Mouse (Mus musculus): ENCODE measurements around the gene Atxn7. TPM values are rescaled to one million over a fixed set of nuclear protein-coding genes. Genes with fewer than 3 reads are reported as not detected.
A peak's percentile ranks its signal among the peaks of the same experiment; 100 is the strongest.

Atxn7 gene
- polyA plus RNA-seq, 1 experiment = not detected

DNA sequence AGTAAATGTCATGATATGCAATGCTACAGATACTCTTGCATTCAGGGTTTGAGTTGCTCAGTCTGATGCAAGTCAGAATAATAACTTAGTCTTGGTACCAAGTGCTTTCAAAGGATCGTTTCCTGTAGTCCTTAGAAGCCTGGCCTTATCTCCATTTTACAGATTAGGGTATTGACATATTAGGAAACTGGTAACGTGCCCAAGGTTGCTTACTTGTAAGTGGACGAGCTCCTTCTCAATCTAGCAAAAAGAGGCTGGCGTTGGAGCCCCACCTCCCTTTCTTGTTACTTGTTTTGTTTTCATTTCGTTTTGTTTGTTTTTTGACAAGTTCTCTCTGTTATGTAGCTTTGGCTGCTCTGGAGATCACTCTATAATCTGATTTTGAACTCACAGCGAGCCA is 48.5 kb downstream of the Atxn7 start:
- peaks cover 4% of the 10 kb centered on the region; the same call in 1 of the 2 replicates for H3K4me1 ChIP-seq (ENCODE audit: control insufficient read depth, insufficient read depth, low read length)
- H3K27ac ChIP-seq (ENCODE audit: insufficient read depth, low read depth, low read length) = no peak overlapping the region
- WGBS = 82% methylated on average over 6 of the region's 6 CpGs
- TF ChIP-seq CTCF (IDR thresholded peaks at IDR 0.05; ENCODE audit: insufficient read depth, low read depth, low read length) (no peak), POLR2A (IDR thresholded peaks at IDR 0.05; ENCODE audit: insufficient read depth, low read depth, low read length) (no peak)
- no peak overlapping the region for H3K4me3 ChIP-seq (ENCODE audit: insufficient read depth, low read depth, low read length)

DNA sequence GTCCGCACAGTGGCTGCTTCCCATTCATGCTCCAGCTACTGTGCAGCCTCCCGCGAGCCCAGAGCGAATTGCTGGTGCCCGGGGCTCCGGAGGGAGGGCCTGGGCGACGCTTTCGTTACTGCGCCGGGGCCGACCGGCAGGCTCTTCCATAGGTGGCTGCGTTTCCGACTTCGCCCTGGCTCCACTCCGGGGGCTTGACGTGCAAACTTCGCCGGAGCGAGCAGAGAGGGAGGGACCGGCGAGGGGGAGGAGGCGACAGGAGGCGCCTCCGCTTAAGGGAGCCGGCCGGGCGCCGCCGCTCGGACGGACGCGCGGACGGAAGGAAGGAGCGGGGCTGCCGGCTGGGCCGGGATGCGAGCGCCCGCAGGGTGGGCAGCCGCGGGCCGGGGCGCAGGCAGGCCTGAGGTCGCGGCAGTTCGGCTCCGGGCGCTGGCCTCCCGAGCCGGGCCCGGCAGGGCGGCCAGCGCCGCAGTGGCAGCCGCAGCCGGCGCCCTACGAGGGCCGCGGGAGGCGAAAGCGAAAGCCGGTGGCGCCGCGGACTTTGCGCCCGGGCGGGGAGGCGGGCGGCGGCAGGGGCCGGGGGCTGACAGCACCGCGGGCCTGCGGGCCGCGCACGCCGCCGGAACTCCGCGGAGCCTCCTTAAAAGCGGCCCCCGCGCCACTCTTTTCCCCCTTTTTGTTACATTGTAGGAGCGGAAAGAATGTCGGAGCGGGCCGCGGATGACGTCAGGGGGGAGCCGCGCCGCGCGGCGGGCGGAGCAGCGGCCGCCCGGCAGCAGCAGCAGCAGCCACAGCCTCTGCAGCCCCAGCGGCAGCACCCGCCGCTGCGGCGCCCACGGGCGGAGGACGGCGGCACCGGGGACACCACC is 51.4 kb downstream of the Atxn7 start:
- whole genome bisulfite sequencing = 2% methylated on average over 115 of the region's 116 CpGs
- TF ChIP-seq CTCF (IDR thresholded peaks at IDR 0.05; ENCODE audit: insufficient read depth, low read depth, low read length) (no peak), POLR2A (IDR thresholded peaks at IDR 0.05; ENCODE audit: insufficient read depth, low read depth, low read length) (peak; percentile 38)
- peaks cover 6% of the 10 kb centered on the region for H3K4me1 ChIP-seq (ENCODE audit: control insufficient read depth, insufficient read depth, low read length)
- H3K4me3 ChIP-seq (ENCODE audit: insufficient read depth, low read depth, low read length) = peak overlapping the region; percentile 99
- peak overlapping the region; percentile 62 for H3K27ac ChIP-seq (ENCODE audit: insufficient read depth, low read depth, low read length)

DNA sequence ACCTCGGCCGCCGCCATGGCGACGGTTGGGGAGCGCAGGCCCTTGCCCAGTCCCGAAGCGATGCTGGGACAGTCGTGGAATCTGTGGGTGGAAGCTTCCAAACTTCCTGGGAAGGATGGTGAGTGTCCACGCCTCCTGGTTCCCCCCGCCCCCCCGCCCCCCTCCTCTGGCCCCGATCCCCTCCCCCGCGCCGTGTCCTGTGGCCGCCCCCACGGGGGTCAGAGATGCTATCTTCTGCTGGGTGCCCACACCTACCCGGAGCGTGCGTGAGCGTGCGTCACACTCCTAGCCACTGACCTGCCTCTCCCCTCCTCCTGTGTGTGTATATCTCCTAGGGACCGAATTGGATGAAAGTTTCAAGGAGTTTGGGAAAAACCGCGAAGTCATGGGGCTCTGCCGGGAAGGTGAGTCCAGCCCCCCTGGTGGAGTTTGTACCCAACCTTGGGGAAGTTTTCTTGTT is 52.0 kb downstream of the Atxn7 start:
- under 1% methylated on average over 26 of the region's 27 CpGs for WGBS
- TF ChIP-seq POLR2A (IDR thresholded peaks at IDR 0.05; ENCODE audit: insufficient read depth, low read depth, low read length) (peak; percentile 30; the same call in 1 of the 2 replicates), CTCF (IDR thresholded peaks at IDR 0.05; ENCODE audit: insufficient read depth, low read depth, low read length) (no peak)
- Histone ChIP-seq H3K4me1 (ENCODE audit: control insufficient read depth, insufficient read depth, low read length) (peaks cover 6% of the 10 kb centered on the region), H3K27ac (ENCODE audit: insufficient read depth, low read depth, low read length) (peak overlapping the region; percentile 62), H3K4me3 (ENCODE audit: insufficient read depth, low read depth, low read length) (peak overlapping the region; percentile 99)

DNA sequence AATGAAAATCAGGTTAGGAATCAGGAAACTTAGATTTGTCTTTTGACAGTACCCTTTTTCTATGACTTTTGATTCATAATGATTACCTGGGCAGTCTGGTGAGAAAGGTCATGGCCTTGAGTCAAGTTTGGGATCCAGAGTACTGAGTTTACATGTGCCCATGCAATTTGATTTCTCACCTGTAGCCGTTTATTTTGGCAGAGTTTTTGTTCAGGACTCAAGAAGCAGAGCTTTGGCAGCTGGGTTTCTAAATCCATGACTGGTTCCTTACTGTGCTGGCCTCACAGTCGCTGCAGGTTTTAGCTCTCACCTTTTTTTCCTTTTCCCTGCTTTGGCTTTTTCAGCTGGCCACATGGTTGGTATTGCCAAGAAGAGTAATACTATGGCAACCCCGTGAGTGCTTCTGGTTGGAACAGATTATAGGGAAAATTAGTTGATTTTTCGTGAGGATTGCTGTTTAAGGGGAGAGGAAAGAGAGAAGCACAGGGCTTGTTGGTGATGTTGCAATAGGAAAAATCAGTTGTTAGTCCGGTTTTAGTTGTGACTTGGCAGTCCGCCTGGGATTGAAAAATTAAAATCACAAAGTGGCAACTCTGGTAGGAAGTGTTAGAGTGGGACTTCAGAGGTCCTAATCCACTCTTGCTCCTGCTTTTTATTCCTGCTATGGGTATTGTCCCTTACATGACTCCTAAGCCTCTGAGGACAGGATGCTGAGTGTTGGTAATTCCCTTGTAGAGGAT is 53.6 kb downstream of the Atxn7 start:
- peaks cover 6% of the 10 kb centered on the region for H3K4me1 ChIP-seq (ENCODE audit: control insufficient read depth, insufficient read depth, low read length)
- TF ChIP-seq POLR2A (IDR thresholded peaks at IDR 0.05; ENCODE audit: insufficient read depth, low read depth, low read length) = no peak
- TF ChIP-seq CTCF (IDR thresholded peaks at IDR 0.05; ENCODE audit: insufficient read depth, low read depth, low read length) = no peak
- no peak overlapping the region for H3K27ac ChIP-seq (ENCODE audit: insufficient read depth, low read depth, low read length)
- 49% methylated on average over 6 of the region's 6 CpGs for WGBS
- no peak overlapping the region for H3K4me3 ChIP-seq (ENCODE audit: insufficient read depth, low read depth, low read length)

DNA sequence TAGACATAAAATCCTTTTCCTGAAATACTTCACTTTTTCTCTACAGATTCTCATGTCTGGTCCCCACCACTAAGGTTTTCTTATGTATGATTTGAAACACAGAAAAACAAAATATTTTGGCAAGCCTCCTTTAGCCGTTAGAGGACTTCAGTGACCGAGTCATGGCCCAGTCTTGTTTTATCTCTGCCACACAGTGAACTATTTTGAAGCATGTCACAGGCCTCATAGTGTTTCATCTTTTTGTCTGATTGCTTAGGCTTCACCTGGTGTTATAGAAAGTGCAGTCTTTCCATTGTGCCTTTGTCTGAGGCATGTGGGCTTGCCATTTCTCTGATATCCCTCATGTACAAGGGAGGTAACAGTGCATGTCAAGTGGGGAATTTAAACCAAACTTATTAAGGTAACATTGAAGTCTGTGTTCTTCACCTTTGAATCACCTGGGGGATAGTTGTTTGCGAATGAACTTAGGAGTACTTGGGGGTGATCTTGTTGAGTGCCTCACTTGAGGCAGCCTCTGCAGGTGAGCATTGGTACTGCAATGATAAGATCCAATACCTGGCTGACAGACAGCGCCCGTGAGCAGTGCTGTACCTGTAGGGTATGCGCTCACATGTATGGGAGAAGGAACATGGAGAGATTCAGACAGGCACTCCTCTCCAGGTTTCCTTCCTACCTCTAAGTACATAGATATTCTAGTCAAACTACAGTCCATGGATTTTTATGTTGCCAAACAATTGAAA is 58.1 kb downstream of the Atxn7 start:
- TF ChIP-seq CTCF (IDR thresholded peaks at IDR 0.05; ENCODE audit: insufficient read depth, low read depth, low read length) = no peak
- TF ChIP-seq POLR2A (IDR thresholded peaks at IDR 0.05; ENCODE audit: insufficient read depth, low read depth, low read length) = no peak
- no peak overlapping the region for H3K27ac ChIP-seq (ENCODE audit: insufficient read depth, low read depth, low read length)
- H3K4me3 ChIP-seq (ENCODE audit: insufficient read depth, low read depth, low read length) = no peak overlapping the region
- WGBS = 88% methylated on average over 6 of the region's 6 CpGs
- H3K4me1 ChIP-seq (ENCODE audit: control insufficient read depth, insufficient read depth, low read length) = peaks cover 3% of the 10 kb centered on the region; the same call in 1 of the 2 replicates

DNA sequence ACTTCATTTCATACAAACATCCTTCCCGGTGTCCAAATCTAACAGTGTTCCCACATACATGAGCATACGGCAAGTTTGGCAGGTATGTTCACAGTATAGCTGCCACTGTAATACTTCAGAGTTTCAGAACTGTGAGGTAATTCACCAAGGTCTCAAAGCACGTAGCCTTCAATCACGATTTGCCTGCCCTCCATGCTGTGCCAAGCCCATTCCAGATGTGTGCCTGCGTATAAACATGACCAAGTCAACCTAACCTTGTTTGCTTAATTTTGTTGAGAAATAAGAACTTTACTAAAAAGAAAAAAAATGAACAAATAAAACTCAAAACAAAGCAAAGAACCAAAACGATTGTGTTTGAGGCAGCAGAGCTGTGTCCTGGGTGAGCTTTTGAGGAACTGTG is 60.0 kb downstream of the Atxn7 start:
- no peak for TF ChIP-seq POLR2A (IDR thresholded peaks at IDR 0.05; ENCODE audit: insufficient read depth, low read depth, low read length)
- TF ChIP-seq CTCF (IDR thresholded peaks at IDR 0.05; ENCODE audit: insufficient read depth, low read depth, low read length) = no peak
- WGBS = 91% methylated on average over 6 of the region's 6 CpGs
- Histone ChIP-seq H3K27ac (ENCODE audit: insufficient read depth, low read depth, low read length) (no peak overlapping the region), H3K4me1 (ENCODE audit: control insufficient read depth, insufficient read depth, low read length) (no peaks in the 10 kb centered on the region), H3K4me3 (ENCODE audit: insufficient read depth, low read depth, low read length) (no peak overlapping the region)

DNA sequence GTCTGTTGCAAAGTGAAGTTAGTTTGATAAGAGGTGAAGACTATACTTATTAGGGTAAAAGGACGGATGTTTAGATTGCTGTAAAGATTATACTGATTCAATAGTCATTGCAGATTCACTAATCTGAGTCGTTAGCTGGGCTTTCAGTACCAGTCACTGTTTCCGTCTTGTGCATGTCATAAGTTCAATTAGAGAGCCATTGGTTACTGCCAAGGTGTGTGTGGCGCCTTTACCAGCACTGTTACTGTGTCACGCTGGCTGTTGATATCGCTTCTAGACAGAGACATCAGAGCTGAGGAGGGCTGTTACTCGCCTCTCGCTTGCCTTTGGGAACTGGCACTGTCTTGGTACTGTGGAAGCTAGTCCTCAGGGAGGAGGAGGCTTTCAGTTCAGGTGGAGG is 64.6 kb downstream of the Atxn7 start:
- TF ChIP-seq CTCF (IDR thresholded peaks at IDR 0.05; ENCODE audit: insufficient read depth, low read depth, low read length) (no peak), POLR2A (IDR thresholded peaks at IDR 0.05; ENCODE audit: insufficient read depth, low read depth, low read length) (no peak)
- 88% methylated on average over 8 of the region's 8 CpGs for WGBS
- peaks cover 2% of the 10 kb centered on the region for H3K4me1 ChIP-seq (ENCODE audit: control insufficient read depth, insufficient read depth, low read length)
- no peak overlapping the region for H3K4me3 ChIP-seq (ENCODE audit: insufficient read depth, low read depth, low read length)
- H3K27ac ChIP-seq (ENCODE audit: insufficient read depth, low read depth, low read length) = no peak overlapping the region

DNA sequence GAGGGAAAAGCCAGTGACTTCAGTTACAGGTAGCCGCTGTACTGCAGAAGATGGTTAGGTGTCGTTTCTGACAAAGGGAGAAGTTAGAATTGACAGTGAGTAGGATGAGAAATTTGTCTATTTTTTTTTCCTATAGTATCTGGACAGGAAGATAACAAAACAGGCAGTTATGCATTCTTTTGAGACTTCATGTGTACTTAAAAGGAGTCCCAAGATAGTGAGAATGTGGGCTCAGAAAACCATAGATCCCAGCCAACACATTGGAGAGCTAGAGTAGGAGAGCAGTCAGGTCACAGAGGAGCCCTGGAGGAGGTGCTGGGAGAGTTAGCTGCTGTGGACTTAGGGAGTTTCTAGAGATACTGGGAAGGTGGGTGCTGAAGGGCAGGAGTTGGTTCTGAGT is 69.4 kb downstream of the Atxn7 start:
- H3K4me3 ChIP-seq (ENCODE audit: insufficient read depth, low read depth, low read length) = no peak overlapping the region
- no peak overlapping the region for H3K27ac ChIP-seq (ENCODE audit: insufficient read depth, low read depth, low read length)
- TF ChIP-seq CTCF (IDR thresholded peaks at IDR 0.05; ENCODE audit: insufficient read depth, low read depth, low read length) (no peak), POLR2A (IDR thresholded peaks at IDR 0.05; ENCODE audit: insufficient read depth, low read depth, low read length) (no peak)
- WGBS = 97% methylated on average over 2 of the region's 2 CpGs
- peaks cover 3% of the 10 kb centered on the region for H3K4me1 ChIP-seq (ENCODE audit: control insufficient read depth, insufficient read depth, low read length)
